In genomic region chr3:82112439-82112838, GRCm38 (mm10) we compare ENCODE assay signal across 10 mouse cellular contexts. TPM values are rescaled to one million over a fixed set of nuclear protein-coding genes. Genes with fewer than 3 reads are reported as not detected.
DNase-seq lines count a peak whose midpoint lies in the region; ATAC-seq lines count a peak whose summit lies in the region.
"Had no signal": no experiment of that assay in that cellular context is flagged by ENCODE, and none has a peak within 500 bp of the region (broad histone marks: within the 10 kb centered on the region; RNA-seq: fewer than 3 reads in every experiment).

No protein-coding gene starts in this region.

- intact Hi-C loops in heart, postnatal 25 days (cut with DNase I) = no loop called here

- no peaks in the 10 kb centered on the region for H3K9me3 ChIP-seq in lung, embryonic 15.5 days
- H3K9me3 ChIP-seq: limb, embryonic 15.5 days had no signal

- no peaks in the 10 kb centered on the region for H3K27me3 ChIP-seq in lung, embryonic 15.5 days
- H3K27me3 ChIP-seq: limb, embryonic 15.5 days had no signal

- peak; percentile 9 for DNase-seq in urinary bladder, postnatal 25 days (ENCODE audit: low spot score)
- no peak for DNase-seq in urinary bladder, postnatal 10 days (ENCODE audit: low spot score)
- peak; percentile 41 for DNase-seq in heart, postnatal 25 days (ENCODE audit: low spot score)
- no peak for DNase-seq in thymus, adult 18-20 months
- no peak for DNase-seq in cerebellum, postnatal 25 days
- DNase-seq: spleen, adult 18-20 months had no signal

- peak; percentile 95 for ATAC-seq in lung, embryonic 15.5 days (ENCODE audit: borderline replicate concordance, extremely low read depth, low FRiP score, low TSS enrichment)
- ATAC-seq in CD4-positive, CD25-positive, alpha-beta regulatory T cell, adult 4 months = no peak

- peak overlapping the region; percentile 88 for H3K27ac ChIP-seq in lung, embryonic 15.5 days
- H3K27ac ChIP-seq: limb, embryonic 15.5 days had no signal

- 0 out of 2 replicates have a peak overlapping the region, but pooled peaks have one; percentile 13 for H3K4me2 ChIP-seq in lung, embryonic 15.5 days
- H3K4me2 ChIP-seq: limb, embryonic 15.5 days had no signal

- no peak overlapping the region for H3K4me3 ChIP-seq in lung, embryonic 15.5 days
- H3K4me3 ChIP-seq: limb, embryonic 15.5 days; myocyte had no signal

- peaks cover 17% of the 10 kb centered on the region for H3K4me1 ChIP-seq in lung, embryonic 15.5 days
- H3K4me1 ChIP-seq: limb, embryonic 15.5 days had no signal

- H3K36me3 ChIP-seq in lung, embryonic 15.5 days = peaks cover 6% of the 10 kb centered on the region; the same call in 1 of the 2 replicates
- H3K36me3 ChIP-seq: limb, embryonic 15.5 days had no signal

- H3K9ac ChIP-seq in lung, embryonic 15.5 days = no peak overlapping the region
- H3K9ac ChIP-seq: limb, embryonic 15.5 days had no signal

- 21% methylated on average over 2 of the region's 2 CpGs for WGBS in lung, embryonic 15.5 days

RNA-seq across cellular contexts. Expression of gene Gucy1a1, which starts 33.1 kb away (rescaled TPM):
- total RNA-seq in heart, postnatal 25 days (2021) = 10 to 100 TPM; 18.9 to 19.3 TPM
- 93.8 and 98.8 TPM in 2 replicates for polyA plus RNA-seq in lung, embryonic 15.5 days (2015; fragmentation: Nextera tagmentation; extraction: Ambion mirVana)
- 10 to 100 TPM in 1 of 2 experiments, 1 to 10 TPM in 1; 9.2 to 20.3 TPM for polyA plus RNA-seq in CD4-positive, CD25-positive, alpha-beta regulatory T cell, adult 4 months (2017; shearing (Covaris generic))
- polyA plus RNA-seq: myocyte had no signal

RNA-seq across cellular contexts. Expression of gene Gucy1b1, which starts 38.0 kb away (rescaled TPM):
- total RNA-seq in heart, postnatal 25 days (2021) = 10 to 100 TPM; 13.0 to 17.8 TPM
- polyA plus RNA-seq in lung, embryonic 15.5 days (2015; fragmentation: Nextera tagmentation; extraction: Ambion mirVana) = 76.5 and 79.2 TPM in 2 replicates
- polyA plus RNA-seq in CD4-positive, CD25-positive, alpha-beta regulatory T cell, adult 4 months (2017; shearing (Covaris generic)) = 1 to 10 TPM; 3.8 to 4.8 TPM
- polyA plus RNA-seq: myocyte had no signal

Comparison
In these comparisons a context has a peak if more than half of its experiments do, and no peak if none do; other contexts are left out.
1. DNase-seq: peak in urinary bladder, postnatal 25 days (single experiment) and heart, postnatal 25 days (single experiment); none in urinary bladder, postnatal 10 days (single experiment), thymus, adult 18-20 months (0 of 2) and cerebellum, postnatal 25 days (0 of 2).
2. RNA of gene Gucy1b1, which starts 38.0 kb away (polyA plus RNA-seq): 76.5 to 79.2 TPM in lung, embryonic 15.5 days; 3.8 to 4.8 TPM in CD4-positive, CD25-positive, alpha-beta regulatory T cell, adult 4 months; every median in the first group is over 10 times any median in the second.